Mouse (Mus musculus) midbrain, embryonic 16.5 days (tissue): ENCODE measurements at regions not wholly inside any gene's neighbourhood (a gene's known extent, or its start where the extent isn't known, plus 50 kb on each side); places are given as distances from the start of the nearest gene placed in this dataset.

Source experiments
- ATAC-seq: fragments of 200-750 bp; cut with Nextera tagmentation; 2 replicates; pipeline ENCODE4 v1.8.0; 2017; ENCODE audit warnings: moderate TSS enrichment
- H3K27ac ChIP-seq: fragments of 300-500 bp; sonication (generic); 2 replicates; pipeline ENCODE4 v1.5.1; 2014; ENCODE audit warnings: mild to moderate bottlenecking, low read length, mixed read lengths
- H3K27me3 ChIP-seq: fragments of 300-500 bp; sonication (generic); 2 replicates; pipeline ENCODE4 v1.6.1; 2014; ENCODE audit warnings: low read depth, low read length, mixed read lengths; ENCODE audit not compliant: control insufficient read depth, insufficient read depth
- H3K36me3 ChIP-seq: fragments of 300-500 bp; sonication (generic); 2 replicates; pipeline ENCODE4 v1.6.1; 2014; ENCODE audit warnings: mild to moderate bottlenecking, low read length, moderate library complexity, mixed read lengths; ENCODE audit not compliant: control insufficient read depth, insufficient read depth
- H3K4me1 ChIP-seq: fragments of 300-500 bp; sonication (generic); 2 replicates; pipeline ENCODE4 v1.6.1; 2014; ENCODE audit warnings: mild to moderate bottlenecking, low read length, mixed read lengths; ENCODE audit not compliant: control insufficient read depth, insufficient read depth
- H3K4me2 ChIP-seq: fragments of 300-500 bp; sonication (generic); 2 replicates; pipeline ENCODE4 v1.6.1; 2014; ENCODE audit warnings: mild to moderate bottlenecking, low read length, mixed read lengths
- H3K4me3 ChIP-seq: fragments of 300-500 bp; sonication (generic); 2 replicates; pipeline ENCODE4 v1.5.1; 2014; ENCODE audit warnings: low read depth, mild to moderate bottlenecking, low read length, moderate library complexity, mixed read lengths
- H3K9ac ChIP-seq: fragments of 300-500 bp; sonication (generic); 2 replicates; pipeline ENCODE4 v1.6.1; 2014; ENCODE audit warnings: low read depth, low read length, mixed read lengths
- H3K9me3 ChIP-seq: fragments of 300-500 bp; sonication (generic); replicated peaks from 2 replicates; pipeline ENCODE4 v1.6.1; 2014; ENCODE audit warnings: mild to moderate bottlenecking, low read length, mixed read lengths; ENCODE audit not compliant: control insufficient read depth, poor library complexity, severe bottlenecking
- WGBS: fragments of 180-500 bp; shearing (Covaris S2); extraction: QIAGEN DNeasy Blood & Tissue Kit; methylation state at CpG from one replicate; pipeline ENCODE4 v1.1.7; 2014; 5-methylcytosine and 5-hydroxymethylcytosine counted together

DNA sequence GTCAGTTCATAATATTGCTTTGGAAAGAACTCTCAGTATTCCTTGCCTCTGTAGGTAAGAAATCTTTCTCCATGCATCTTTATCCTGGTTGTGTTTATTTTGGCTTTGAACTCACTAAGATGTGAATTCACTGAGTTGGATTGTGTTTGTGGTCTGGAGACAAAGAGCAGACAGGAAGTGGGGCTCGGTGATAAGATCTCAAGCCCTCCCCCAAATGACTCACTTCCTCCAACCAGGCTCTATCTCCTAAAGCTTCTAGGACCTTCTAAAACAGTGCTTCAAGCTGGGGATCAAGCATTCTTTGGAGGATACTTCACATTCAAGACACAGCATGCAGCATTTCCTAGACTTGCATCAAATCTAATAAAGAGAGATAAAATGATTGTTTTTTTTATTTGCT lies 395.5 kb upstream of the Nrp1 start:
- no peaks in the 10 kb centered on the region for H3K27me3 ChIP-seq
- 0 out of 2 replicates have a peak, but pooled peaks cover 5% of the 10 kb centered on the region for H3K4me1 ChIP-seq
- no peak overlapping the region for H3K9ac ChIP-seq
- no peak overlapping the region for H3K4me2 ChIP-seq
- H3K9me3 ChIP-seq = no peaks in the 10 kb centered on the region
- H3K4me3 ChIP-seq = no peak overlapping the region
- ATAC-seq = no peak
- 96% methylated on average over 1 of the region's 1 CpGs for WGBS
- H3K27ac ChIP-seq = no peak overlapping the region
- H3K36me3 ChIP-seq = no peaks in the 10 kb centered on the region

DNA sequence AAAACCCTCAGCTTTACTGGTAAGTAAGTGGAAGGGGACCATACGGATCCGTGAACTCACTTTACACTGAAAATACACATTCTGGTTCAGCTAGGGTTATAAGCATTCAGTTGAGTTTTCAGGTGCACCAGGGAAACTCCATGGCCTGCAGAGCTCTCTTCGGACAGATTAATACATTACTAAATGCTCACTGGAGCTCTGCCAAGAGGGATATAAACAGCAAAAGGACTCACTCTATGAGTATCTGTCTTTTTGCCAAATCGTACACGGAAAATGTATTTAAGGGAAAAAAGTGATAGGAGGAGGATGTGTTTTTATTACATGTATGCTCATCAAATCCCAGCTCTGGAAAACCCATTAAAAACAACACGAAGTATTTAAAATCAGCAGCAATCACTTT lies 394.8 kb upstream of the Nrp1 start:
- Histone ChIP-seq H3K4me1 (0 out of 2 replicates have a peak, but pooled peaks cover 3% of the 10 kb centered on the region), H3K36me3 (no peaks in the 10 kb centered on the region), H3K9me3 (no peaks in the 10 kb centered on the region), H3K27ac (no peak overlapping the region), H3K27me3 (no peaks in the 10 kb centered on the region), H3K4me2 (no peak overlapping the region), H3K9ac (no peak overlapping the region), H3K4me3 (no peak overlapping the region)
- ATAC-seq = no peak
- 80% methylated on average over 6 of the region's 6 CpGs for WGBS

DNA sequence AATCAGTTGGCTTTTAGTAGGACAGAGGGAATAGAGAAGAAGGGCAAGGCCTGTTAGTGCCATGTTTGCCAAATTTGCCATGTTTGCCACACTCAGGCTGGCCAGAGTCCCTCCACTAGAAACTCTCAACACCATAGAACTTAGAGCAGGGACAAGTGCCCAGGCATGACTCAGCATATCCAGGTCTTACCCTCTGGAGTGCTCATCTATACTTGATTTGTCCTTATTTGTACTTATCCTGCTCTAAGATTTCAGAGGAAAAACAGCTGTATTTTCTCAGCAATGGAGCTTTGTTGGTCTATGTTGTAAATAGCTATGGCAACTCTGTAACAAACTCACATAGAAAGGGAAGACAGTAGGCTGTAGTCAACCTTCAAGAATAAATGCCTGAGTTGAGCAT lies 393.6 kb upstream of the Nrp1 start:
- no peak for ATAC-seq
- no peaks in the 10 kb centered on the region for H3K27me3 ChIP-seq
- H3K9ac ChIP-seq = no peak overlapping the region
- no peak overlapping the region for H3K4me3 ChIP-seq
- H3K9me3 ChIP-seq = no peaks in the 10 kb centered on the region
- no peak overlapping the region for H3K4me2 ChIP-seq
- no peaks in the 10 kb centered on the region for H3K36me3 ChIP-seq
- no peak overlapping the region for H3K27ac ChIP-seq
- no peaks in the 10 kb centered on the region for H3K4me1 ChIP-seq

DNA sequence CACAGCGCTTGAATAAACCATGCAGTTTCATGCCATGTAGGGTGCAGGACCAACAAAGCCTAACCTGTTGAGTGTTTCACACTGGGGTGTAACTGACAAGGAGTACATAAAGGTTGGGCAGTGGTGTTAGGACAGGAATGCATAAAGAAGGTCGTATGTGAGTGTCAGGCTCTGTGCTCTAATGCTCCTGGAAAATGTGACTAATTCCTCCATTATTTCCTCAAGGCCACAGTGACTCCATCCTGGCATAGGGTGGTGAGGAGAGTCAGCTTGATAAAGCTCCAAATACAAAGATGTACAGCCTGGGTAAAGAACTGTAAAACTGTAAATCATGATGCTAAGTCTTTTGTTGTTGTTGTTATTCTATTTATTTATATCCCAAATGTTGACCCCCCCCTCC lies 393.1 kb upstream of the Nrp1 start:
- Histone ChIP-seq H3K27me3 (no peaks in the 10 kb centered on the region), H3K9ac (no peak overlapping the region), H3K4me1 (no peaks in the 10 kb centered on the region), H3K9me3 (no peaks in the 10 kb centered on the region), H3K36me3 (no peaks in the 10 kb centered on the region), H3K27ac (no peak overlapping the region), H3K4me2 (no peak overlapping the region), H3K4me3 (no peak overlapping the region)
- WGBS = 70% methylated on average over 2 of the region's 2 CpGs
- no peak for ATAC-seq

- ATAC-seq = no peak
- H3K9me3 ChIP-seq = no peaks in the 10 kb centered on the region
These were observed 390.4 kb upstream of the Nrp1 start for GRCm38 (mm10) chr8:127968026-127968425.

GRCm38 (mm10) chr8:127973194-127973593 lies 385.2 kb upstream of the Nrp1 start:
- 96% methylated on average over 2 of the region's 2 CpGs for WGBS
- Histone ChIP-seq H3K4me1 (no peaks in the 10 kb centered on the region; the same call in 1 of the 2 replicates), H3K4me2 (no peak overlapping the region), H3K27me3 (no peaks in the 10 kb centered on the region), H3K9me3 (no peaks in the 10 kb centered on the region), H3K27ac (no peak overlapping the region), H3K9ac (no peak overlapping the region), H3K4me3 (no peak overlapping the region), H3K36me3 (no peaks in the 10 kb centered on the region)
- ATAC-seq = no peak

More at GRCm38 (mm10) chr8:127968026-127968425, 390.4 kb upstream of the Nrp1 start:
- no peaks in the 10 kb centered on the region for H3K4me1 ChIP-seq
- no peaks in the 10 kb centered on the region for H3K36me3 ChIP-seq
- no peak overlapping the region for H3K9ac ChIP-seq
- no peak overlapping the region for H3K4me3 ChIP-seq
- no peak overlapping the region for H3K4me2 ChIP-seq
- no peak overlapping the region for H3K27ac ChIP-seq
- H3K27me3 ChIP-seq = no peaks in the 10 kb centered on the region
- WGBS = 87% methylated on average over 2 of the region's 2 CpGs

- H3K4me1 ChIP-seq = no peaks in the 10 kb centered on the region; the same call in 1 of the 2 replicates
- H3K27me3 ChIP-seq = no peaks in the 10 kb centered on the region
- no peak overlapping the region for H3K4me3 ChIP-seq
- ATAC-seq = no peak
- H3K9ac ChIP-seq = no peak overlapping the region
- no peak overlapping the region for H3K4me2 ChIP-seq
- 30% methylated on average over 2 of the region's 2 CpGs for WGBS
- no peaks in the 10 kb centered on the region for H3K9me3 ChIP-seq
- no peak overlapping the region for H3K27ac ChIP-seq
- no peaks in the 10 kb centered on the region for H3K36me3 ChIP-seq
These were observed 380.7 kb upstream of the Nrp1 start for GRCm38 (mm10) chr8:127977746-127978145.

- H3K27ac ChIP-seq = no peak overlapping the region
- H3K4me3 ChIP-seq = no peak overlapping the region
- no peaks in the 10 kb centered on the region for H3K36me3 ChIP-seq
- 80% methylated on average over 5 of the region's 5 CpGs for WGBS
- no peak for ATAC-seq
- no peaks in the 10 kb centered on the region for H3K9me3 ChIP-seq
- no peak overlapping the region for H3K9ac ChIP-seq
- no peaks in the 10 kb centered on the region for H3K27me3 ChIP-seq
- H3K4me1 ChIP-seq = no peaks in the 10 kb centered on the region; the same call in 1 of the 2 replicates
- H3K4me2 ChIP-seq = no peak overlapping the region
These were observed 379.0 kb upstream of the Nrp1 start for GRCm38 (mm10) chr8:127979180-127980030.

GRCm38 (mm10) chr8:127982165-127982564 lies 376.2 kb upstream of the Nrp1 start:
- Histone ChIP-seq H3K9me3 (no peaks in the 10 kb centered on the region), H3K36me3 (no peaks in the 10 kb centered on the region), H3K4me2 (no peak overlapping the region), H3K4me3 (no peak overlapping the region), H3K27me3 (no peaks in the 10 kb centered on the region), H3K27ac (no peak overlapping the region), H3K4me1 (no peaks in the 10 kb centered on the region; the same call in 1 of the 2 replicates), H3K9ac (no peak overlapping the region)
- WGBS = 89% methylated on average over 5 of the region's 5 CpGs
- no peak for ATAC-seq
